ENCODE assay signal across 8 mouse cellular contexts in the genomic region with DNA sequence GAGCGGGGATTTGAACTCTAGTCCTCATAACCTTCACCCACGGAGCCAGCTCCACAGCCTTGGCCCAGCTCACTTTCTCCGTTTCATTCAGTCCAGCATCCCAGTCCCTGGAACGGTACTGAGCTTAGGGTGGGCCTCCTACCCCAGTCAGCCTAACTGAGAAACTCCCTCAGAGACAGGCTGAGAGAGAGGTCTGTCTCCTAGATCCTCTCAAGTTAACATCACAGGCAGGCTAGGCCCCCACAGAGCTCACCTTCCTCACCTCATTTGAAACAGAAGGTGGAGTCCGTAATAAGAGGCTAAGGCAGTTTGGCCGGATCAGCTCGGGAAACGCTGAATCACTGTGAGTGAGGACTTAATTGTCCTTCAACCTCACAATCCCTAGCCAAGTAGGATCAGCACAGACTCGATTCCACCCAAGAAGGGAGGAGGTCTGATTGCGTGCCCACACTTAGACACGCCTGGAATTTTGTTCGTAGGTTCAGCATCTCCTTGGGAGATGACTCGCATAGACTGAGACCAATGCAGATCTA. TPM values are rescaled to one million over a fixed set of nuclear protein-coding genes. Genes with fewer than 3 reads are reported as not detected.
A peak's percentile ranks its signal among the peaks of the same experiment; 100 is the strongest.
DNase-seq lines count a peak whose midpoint lies in the region; ATAC-seq lines count a peak whose summit lies in the region.
"Had no signal": no experiment of that assay in that cellular context is flagged by ENCODE, and none has a peak within 500 bp of the region (broad histone marks: within the 10 kb centered on the region; RNA-seq: fewer than 3 reads in every experiment).

No protein-coding gene starts in this region.

- intact Hi-C loops in gastrocnemius, postnatal 14 days (cut with DNase I; ENCODE audit: low total_unique reads): loop anchor here (10.0 kb wide), 1 partner anchor 83 kb away; no protein-coding TSS in a partner anchor

- no peaks in the 10 kb centered on the region for H3K9me3 ChIP-seq in lung, embryonic 16.5 days (ENCODE audit: control insufficient read depth, low read length)
- 0 out of 2 replicates have a peak, but pooled peaks cover 9% of the 10 kb centered on the region for H3K9me3 ChIP-seq in forebrain, embryonic 10.5 days
- H3K9me3 ChIP-seq in limb, embryonic 13.5 days: no peaks in the 10 kb centered on the region
- H3K9me3 ChIP-seq in stomach, embryonic 14.5 days (ENCODE audit: control insufficient read depth, low read depth, low read length): no peaks in the 10 kb centered on the region

- H3K27ac ChIP-seq in lung, embryonic 16.5 days (ENCODE audit: low read length): no peak overlapping the region
- H3K27ac ChIP-seq in forebrain, embryonic 10.5 days: no peak overlapping the region
- no peak overlapping the region for H3K27ac ChIP-seq in limb, embryonic 13.5 days
- no peak overlapping the region for H3K27ac ChIP-seq in stomach, embryonic 14.5 days (ENCODE audit: low read length)

- H3K4me1 ChIP-seq in lung, embryonic 16.5 days (replicated peaks; ENCODE audit: control insufficient read depth, insufficient read depth, low read length): peaks cover 17% of the 10 kb centered on the region
- peaks cover 21% of the 10 kb centered on the region for H3K4me1 ChIP-seq in forebrain, embryonic 10.5 days
- H3K4me1 ChIP-seq in limb, embryonic 13.5 days: peaks cover 21% of the 10 kb centered on the region
- peaks cover 10% of the 10 kb centered on the region; the same call in 1 of the 2 replicates for H3K4me1 ChIP-seq in stomach, embryonic 14.5 days (ENCODE audit: control insufficient read depth, insufficient read depth, low read length)

- ATAC-seq in lung, embryonic 16.5 days (ENCODE audit: low read depth): no peak
- ATAC-seq in limb, embryonic 13.5 days (ENCODE audit: low FRiP score, low read depth): 0 out of 2 replicates have a peak, but pooled peaks have one; percentile 4
- ATAC-seq in stomach, embryonic 14.5 days (ENCODE audit: insufficient number of reproducible peaks, insufficient read depth, low FRiP score, low read depth): 0 out of 2 replicates have a peak, but pooled peaks have one; percentile 2

- no peak overlapping the region for H3K9ac ChIP-seq in lung, embryonic 16.5 days (ENCODE audit: low read length)
- no peak overlapping the region for H3K9ac ChIP-seq in limb, embryonic 13.5 days
- H3K9ac ChIP-seq in stomach, embryonic 14.5 days (replicated peaks; ENCODE audit: low read depth, low read length): no peak overlapping the region

- peak overlapping the region; percentile 64 for H3K4me3 ChIP-seq in lung, embryonic 16.5 days (ENCODE audit: low read length)
- H3K4me3 ChIP-seq in forebrain, embryonic 10.5 days: peak overlapping the region; percentile 53
- H3K4me3 ChIP-seq in limb, embryonic 13.5 days: peak overlapping the region; percentile 55
- H3K4me3 ChIP-seq in stomach, embryonic 14.5 days (ENCODE audit: low read depth, low read length): peak overlapping the region; percentile 39
- H3K4me3 ChIP-seq: erythroblast, embryonic 14.5 days had no signal

- 26% methylated on average over 13 of the region's 13 CpGs for WGBS in lung, embryonic 16.5 days
- 17% methylated on average over 13 of the region's 13 CpGs for WGBS in forebrain, embryonic 10.5 days
- WGBS in limb, embryonic 13.5 days: 22% methylated on average over 13 of the region's 13 CpGs
- 26% methylated on average over 13 of the region's 13 CpGs for WGBS in stomach, embryonic 14.5 days

- H3K27me3 ChIP-seq in lung, embryonic 16.5 days (ENCODE audit: control insufficient read depth, insufficient read depth, low read depth, low read length): peaks cover 24% of the 10 kb centered on the region
- peaks cover 62% of the 10 kb centered on the region for H3K27me3 ChIP-seq in forebrain, embryonic 10.5 days (ENCODE audit: poor library complexity, severe bottlenecking)
- H3K27me3 ChIP-seq in limb, embryonic 13.5 days: peaks cover 65% of the 10 kb centered on the region
- peaks cover 11% of the 10 kb centered on the region; the same call in 1 of the 2 replicates for H3K27me3 ChIP-seq in stomach, embryonic 14.5 days (ENCODE audit: control insufficient read depth, insufficient read depth, low read length)

- peak overlapping the region; percentile 99 for H3K4me2 ChIP-seq in lung, embryonic 16.5 days (ENCODE audit: low read depth, low read length)
- peak overlapping the region; percentile 95 for H3K4me2 ChIP-seq in limb, embryonic 13.5 days (replicated peaks)
- H3K4me2 ChIP-seq in stomach, embryonic 14.5 days (replicated peaks; ENCODE audit: low read depth, low read length): peak overlapping the region; percentile 85

- no peak for DNase-seq in lung, adult 18-20 months
- DNase-seq in forebrain, embryonic 10.5 days (ENCODE audit: extremely low spot score, low spot score): no peak
- DNase-seq in thymus, postnatal 10 days (ENCODE audit: low spot score in 2 of 2): no peak
- no peak for DNase-seq in gastrocnemius, postnatal 14 days

- no peaks in the 10 kb centered on the region for H3K36me3 ChIP-seq in lung, embryonic 16.5 days (ENCODE audit: control insufficient read depth, insufficient read depth, low read length)
- no peaks in the 10 kb centered on the region for H3K36me3 ChIP-seq in forebrain, embryonic 10.5 days (replicated peaks)
- no peaks in the 10 kb centered on the region for H3K36me3 ChIP-seq in limb, embryonic 13.5 days
- no peaks in the 10 kb centered on the region for H3K36me3 ChIP-seq in stomach, embryonic 14.5 days (ENCODE audit: control insufficient read depth, insufficient read depth, low read length)

RNA-seq across cellular contexts. Expression of gene Cbr3, which starts 0.8 kb away (rescaled TPM):
- 9.0 and 9.9 TPM in 2 replicates for polyA plus RNA-seq in lung, embryonic 16.5 days (2015; fragmentation: Nextera tagmentation; extraction: Ambion mirVana)
- polyA plus RNA-seq in forebrain, embryonic 10.5 days (2016; fragmentation: Nextera tagmentation; extraction: Ambion mirVana): 0.62 and 0.92 TPM in 2 replicates
- 2.4 and 3.2 TPM in 2 replicates for polyA plus RNA-seq in limb, embryonic 13.5 days (2015; fragmentation: Nextera tagmentation; extraction: Ambion mirVana)
- 13.8 and 15.1 TPM in 2 replicates for polyA plus RNA-seq in stomach, embryonic 14.5 days (2014; fragmentation: Nextera tagmentation; extraction: Ambion mirVana)
- 1 to 10 TPM; 3.0 to 3.6 TPM for total RNA-seq in gastrocnemius, postnatal 14 days (2021)
- polyA plus RNA-seq: erythroblast, embryonic 14.5 days had no signal

RNA-seq across cellular contexts. Expression of gene Dop1b, which starts 29.5 kb away (rescaled TPM):
- polyA plus RNA-seq in lung, embryonic 16.5 days (2015; fragmentation: Nextera tagmentation; extraction: Ambion mirVana): 17.2 and 19.3 TPM in 2 replicates
- polyA plus RNA-seq in forebrain, embryonic 10.5 days (2016; fragmentation: Nextera tagmentation; extraction: Ambion mirVana): 5.5 and 6.5 TPM in 2 replicates
- polyA plus RNA-seq in limb, embryonic 13.5 days (2015; fragmentation: Nextera tagmentation; extraction: Ambion mirVana): 9.9 and 10.7 TPM in 2 replicates
- 20.4 and 24.7 TPM in 2 replicates for polyA plus RNA-seq in stomach, embryonic 14.5 days (2014; fragmentation: Nextera tagmentation; extraction: Ambion mirVana)
- 10 to 100 TPM; 25.7 to 28.5 TPM for total RNA-seq in gastrocnemius, postnatal 14 days (2021)

RNA-seq across cellular contexts. Expression of gene Gm5678, which starts 54.3 kb away (rescaled TPM):
- polyA plus RNA-seq in lung, embryonic 16.5 days (2015; fragmentation: Nextera tagmentation; extraction: Ambion mirVana): not detected in 2 replicates
- not detected in 2 replicates for polyA plus RNA-seq in forebrain, embryonic 10.5 days (2016; fragmentation: Nextera tagmentation; extraction: Ambion mirVana)
- polyA plus RNA-seq in limb, embryonic 13.5 days (2015; fragmentation: Nextera tagmentation; extraction: Ambion mirVana): not detected in 2 replicates
- polyA plus RNA-seq in stomach, embryonic 14.5 days (2014; fragmentation: Nextera tagmentation; extraction: Ambion mirVana): not detected in 2 replicates
- 1 to 10 TPM in 1 of 2 experiments, under 1 TPM in 1; 0.91 to 1.2 TPM for total RNA-seq in gastrocnemius, postnatal 14 days (2021)
- polyA plus RNA-seq: erythroblast, embryonic 14.5 days had no signal
